In genomic region chr14:68356396-68356795, GRCm38 (mm10) we compare ENCODE assay signal across 26 mouse cellular contexts.
DNase-seq lines count a peak whose midpoint lies in the region; ATAC-seq lines count a peak whose summit lies in the region.
"Had no signal": no experiment of that assay in that cellular context is flagged by ENCODE, and none has a peak within 500 bp of the region (broad histone marks: within the 10 kb centered on the region; RNA-seq: fewer than 3 reads in every experiment).

No protein-coding gene starts in this region.

- peak overlapping the region; percentile 56; the same call in 1 of the 2 replicates for H3K27ac ChIP-seq in hindbrain, embryonic 10.5 days
- H3K27ac ChIP-seq in hindbrain, embryonic 16.5 days (ENCODE audit: low read depth, low read length) = no peak overlapping the region
- H3K27ac ChIP-seq in neural tube, embryonic 12.5 days = peak overlapping the region; percentile 11; the same call in 1 of the 2 replicates
- H3K27ac ChIP-seq in neural tube, embryonic 15.5 days (replicated peaks) = no peak overlapping the region; the same call in 1 of the 2 replicates
- H3K27ac ChIP-seq in hindbrain, embryonic 14.5 days = peak overlapping the region; percentile 59
- H3K27ac ChIP-seq: embryonic facial prominence, embryonic 10.5 days; limb, embryonic 15.5 days; liver, embryonic 14.5 days; lung, embryonic 15.5 days; stomach, postnatal 0 days had no signal

- no peaks in the 10 kb centered on the region for H3K9me3 ChIP-seq in hindbrain, embryonic 10.5 days
- no peaks in the 10 kb centered on the region for H3K9me3 ChIP-seq in hindbrain, embryonic 16.5 days (ENCODE audit: control insufficient read depth, low read length)
- H3K9me3 ChIP-seq in neural tube, embryonic 12.5 days = no peaks in the 10 kb centered on the region
- no peaks in the 10 kb centered on the region for H3K9me3 ChIP-seq in neural tube, embryonic 15.5 days (replicated peaks)
- no peaks in the 10 kb centered on the region for H3K9me3 ChIP-seq in hindbrain, embryonic 14.5 days (ENCODE audit: control insufficient read depth, low read length)
- H3K9me3 ChIP-seq: embryonic facial prominence, embryonic 10.5 days; heart, embryonic 12.5 days; limb, embryonic 15.5 days; lung, embryonic 15.5 days had no signal

- H3K4me2 ChIP-seq in hindbrain, embryonic 16.5 days (ENCODE audit: low read length) = no peak overlapping the region
- H3K4me2 ChIP-seq in neural tube, embryonic 12.5 days (replicated peaks) = no peak overlapping the region
- no peak overlapping the region for H3K4me2 ChIP-seq in neural tube, embryonic 15.5 days
- no peak overlapping the region for H3K4me2 ChIP-seq in hindbrain, embryonic 14.5 days (replicated peaks)
- H3K4me2 ChIP-seq: heart, embryonic 12.5 days; limb, embryonic 15.5 days; lung, embryonic 15.5 days had no signal

- H3K4me1 ChIP-seq in hindbrain, embryonic 10.5 days (replicated peaks) = 0 out of 2 replicates have a peak, but pooled peaks cover 5% of the 10 kb centered on the region
- H3K4me1 ChIP-seq in hindbrain, embryonic 16.5 days (ENCODE audit: control insufficient read depth, insufficient read depth, low read depth, low read length) = no peaks in the 10 kb centered on the region
- peaks cover 6% of the 10 kb centered on the region; the same call in 1 of the 2 replicates for H3K4me1 ChIP-seq in neural tube, embryonic 12.5 days
- peaks cover 17% of the 10 kb centered on the region for H3K4me1 ChIP-seq in neural tube, embryonic 15.5 days
- peaks cover 10% of the 10 kb centered on the region for H3K4me1 ChIP-seq in hindbrain, embryonic 14.5 days (replicated peaks; ENCODE audit: control insufficient read depth, insufficient read depth, low read length)
- H3K4me1 ChIP-seq: embryonic facial prominence, embryonic 10.5 days; heart, embryonic 12.5 days; limb, embryonic 15.5 days; lung, embryonic 15.5 days had no signal

- no peak for ATAC-seq in hindbrain, embryonic 16.5 days
- no peak for ATAC-seq in neural tube, embryonic 12.5 days (ENCODE audit: low FRiP score, low read depth)
- no peak; the same call in 1 of the 2 replicates for ATAC-seq in neural tube, embryonic 15.5 days (ENCODE audit: low FRiP score)
- no peak for ATAC-seq in hindbrain, embryonic 14.5 days (ENCODE audit: low FRiP score)
- ATAC-seq: CD4-positive, CD25-positive, alpha-beta regulatory T cell, adult 4 months; intestine, postnatal 0 days had no signal

- H3K4me3 ChIP-seq in hindbrain, embryonic 10.5 days = no peak overlapping the region
- H3K4me3 ChIP-seq in hindbrain, embryonic 16.5 days (ENCODE audit: low read length) = no peak overlapping the region
- H3K4me3 ChIP-seq in neural tube, embryonic 12.5 days = no peak overlapping the region
- no peak overlapping the region for H3K4me3 ChIP-seq in neural tube, embryonic 15.5 days (replicated peaks)
- H3K4me3 ChIP-seq in hindbrain, embryonic 14.5 days (replicated peaks; ENCODE audit: low read length) = no peak overlapping the region
- H3K4me3 ChIP-seq: embryonic facial prominence, embryonic 10.5 days; heart, embryonic 12.5 days; limb, embryonic 15.5 days; lung, embryonic 15.5 days had no signal

- DNase-seq in hindbrain, embryonic 10.5 days (ENCODE audit: low spot score) = no peak
- no peak for DNase-seq in hindbrain, embryonic 14.5 days (ENCODE audit: low spot score)
- no peak for DNase-seq in urinary bladder, postnatal 25 days (ENCODE audit: low spot score)
- no peak for DNase-seq in layer of hippocampus, adult 11-12 months (ENCODE audit: low spot score)
- DNase-seq: adrenal gland, postnatal 36 days; cerebellum, adult 11 months; cerebellum, adult 9-11 months; gastrocnemius, postnatal 25 days; heart, adult 18-20 months; heart, postnatal 10 days; kidney, postnatal 25 days; lung, postnatal 4 days; right cerebral cortex, postnatal 14 days; thymus, adult 2 months; thymus, postnatal 4 days had no signal

- no peak overlapping the region for H3K9ac ChIP-seq in hindbrain, embryonic 16.5 days (ENCODE audit: low read depth, low read length)
- H3K9ac ChIP-seq in neural tube, embryonic 12.5 days = no peak overlapping the region
- H3K9ac ChIP-seq in neural tube, embryonic 15.5 days (replicated peaks) = no peak overlapping the region
- no peak overlapping the region for H3K9ac ChIP-seq in hindbrain, embryonic 14.5 days
- H3K9ac ChIP-seq: heart, embryonic 12.5 days; limb, embryonic 15.5 days; liver, embryonic 14.5 days; lung, embryonic 15.5 days had no signal

- H3K36me3 ChIP-seq in hindbrain, embryonic 10.5 days = no peaks in the 10 kb centered on the region
- H3K36me3 ChIP-seq in hindbrain, embryonic 16.5 days (ENCODE audit: control insufficient read depth, insufficient read depth, low read length) = no peaks in the 10 kb centered on the region
- H3K36me3 ChIP-seq in neural tube, embryonic 12.5 days = no peaks in the 10 kb centered on the region
- H3K36me3 ChIP-seq in neural tube, embryonic 15.5 days = no peaks in the 10 kb centered on the region
- no peaks in the 10 kb centered on the region for H3K36me3 ChIP-seq in hindbrain, embryonic 14.5 days (replicated peaks; ENCODE audit: control insufficient read depth, insufficient read depth)
- H3K36me3 ChIP-seq: embryonic facial prominence, embryonic 10.5 days; heart, embryonic 12.5 days; limb, embryonic 15.5 days; lung, embryonic 15.5 days had no signal

- H3K27me3 ChIP-seq in hindbrain, embryonic 10.5 days (ENCODE audit: insufficient read depth, poor library complexity, severe bottlenecking) = no peaks in the 10 kb centered on the region
- no peaks in the 10 kb centered on the region for H3K27me3 ChIP-seq in hindbrain, embryonic 16.5 days (replicated peaks; ENCODE audit: control insufficient read depth, insufficient read depth, low read length)
- H3K27me3 ChIP-seq in neural tube, embryonic 12.5 days (replicated peaks) = no peaks in the 10 kb centered on the region
- H3K27me3 ChIP-seq in neural tube, embryonic 15.5 days (replicated peaks) = no peaks in the 10 kb centered on the region
- no peaks in the 10 kb centered on the region for H3K27me3 ChIP-seq in hindbrain, embryonic 14.5 days (ENCODE audit: control insufficient read depth, insufficient read depth, low read length)
- H3K27me3 ChIP-seq: heart, embryonic 12.5 days; limb, embryonic 15.5 days; lung, embryonic 15.5 days had no signal

- WGBS in hindbrain, embryonic 10.5 days = 86% methylated on average over 7 of the region's 7 CpGs
- 66% methylated on average over 7 of the region's 7 CpGs for WGBS in hindbrain, embryonic 16.5 days
- WGBS in neural tube, embryonic 12.5 days = 81% methylated on average over 7 of the region's 7 CpGs
- 66% methylated on average over 7 of the region's 7 CpGs for WGBS in neural tube, embryonic 15.5 days
- 70% methylated on average over 7 of the region's 7 CpGs for WGBS in hindbrain, embryonic 14.5 days

Comparison
In these comparisons a context has a peak if more than half of its experiments do, and no peak if none do; other contexts are left out.
1. H3K27ac ChIP-seq: peak in hindbrain, embryonic 10.5 days (single experiment), neural tube, embryonic 12.5 days (single experiment) and hindbrain, embryonic 14.5 days (single experiment); none in hindbrain, embryonic 16.5 days (single experiment) and neural tube, embryonic 15.5 days (single experiment).